Comparison of ENCODE assay signal across 13 mouse cellular contexts in genomic region chr12:12723724-12724487, GRCm38 (mm10).
DNase-seq lines count a peak whose midpoint lies in the region; ATAC-seq and TF ChIP-seq lines count a peak whose summit lies in the region.
"Had no signal": no experiment of that assay in that cellular context is flagged by ENCODE, and none has a peak within 500 bp of the region (broad histone marks: within the 10 kb centered on the region; RNA-seq: fewer than 3 reads in every experiment).

No protein-coding gene starts in this region.

- H3K9ac ChIP-seq in limb, embryonic 11.5 days (ENCODE audit: low read length): 0 out of 2 replicates have a peak overlapping the region, but pooled peaks have one; percentile 14
- H3K9ac ChIP-seq in forebrain, embryonic 13.5 days: peak overlapping the region; percentile 38; the same call in 1 of the 2 replicates
- no peak overlapping the region for H3K9ac ChIP-seq in hindbrain, postnatal 0 days (replicated peaks; ENCODE audit: low read length)
- H3K9ac ChIP-seq in neural tube, embryonic 13.5 days: no peak overlapping the region
- no peak overlapping the region for H3K9ac ChIP-seq in lung, postnatal 0 days (replicated peaks; ENCODE audit: low read depth)
- H3K9ac ChIP-seq: heart, embryonic 12.5 days; liver, embryonic 12.5 days had no signal

- no peaks in the 10 kb centered on the region for H3K9me3 ChIP-seq in limb, embryonic 11.5 days (ENCODE audit: control insufficient read depth, low read length)
- H3K9me3 ChIP-seq in limb, embryonic 10.5 days (replicated peaks): no peaks in the 10 kb centered on the region
- no peaks in the 10 kb centered on the region for H3K9me3 ChIP-seq in forebrain, embryonic 13.5 days (replicated peaks)
- H3K9me3 ChIP-seq in hindbrain, postnatal 0 days (ENCODE audit: low read length): no peaks in the 10 kb centered on the region
- no peaks in the 10 kb centered on the region for H3K9me3 ChIP-seq in neural tube, embryonic 13.5 days
- H3K9me3 ChIP-seq in lung, postnatal 0 days (ENCODE audit: low read length): no peaks in the 10 kb centered on the region
- H3K9me3 ChIP-seq: liver, embryonic 12.5 days had no signal

- no peaks in the 10 kb centered on the region for H3K36me3 ChIP-seq in limb, embryonic 11.5 days (ENCODE audit: control insufficient read depth, insufficient read depth, low read length)
- H3K36me3 ChIP-seq in limb, embryonic 10.5 days: no peaks in the 10 kb centered on the region
- no peaks in the 10 kb centered on the region for H3K36me3 ChIP-seq in forebrain, embryonic 13.5 days (ENCODE audit: poor library complexity, severe bottlenecking)
- H3K36me3 ChIP-seq in hindbrain, postnatal 0 days (ENCODE audit: insufficient read depth, low read length): no peaks in the 10 kb centered on the region
- H3K36me3 ChIP-seq in neural tube, embryonic 13.5 days: no peaks in the 10 kb centered on the region
- no peaks in the 10 kb centered on the region for H3K36me3 ChIP-seq in lung, postnatal 0 days (ENCODE audit: insufficient read depth, low read length)
- H3K36me3 ChIP-seq: heart, embryonic 12.5 days; liver, embryonic 12.5 days had no signal

- H3K4me1 ChIP-seq in limb, embryonic 11.5 days (ENCODE audit: control insufficient read depth, insufficient read depth, low read length): peaks cover 3% of the 10 kb centered on the region; the same call in 1 of the 2 replicates
- peaks cover 24% of the 10 kb centered on the region for H3K4me1 ChIP-seq in limb, embryonic 10.5 days
- peaks cover 51% of the 10 kb centered on the region for H3K4me1 ChIP-seq in forebrain, embryonic 13.5 days
- H3K4me1 ChIP-seq in hindbrain, postnatal 0 days (ENCODE audit: insufficient read depth, low read length): no peaks in the 10 kb centered on the region; the same call in 1 of the 2 replicates
- peaks cover 34% of the 10 kb centered on the region for H3K4me1 ChIP-seq in neural tube, embryonic 13.5 days (replicated peaks)
- no peaks in the 10 kb centered on the region for H3K4me1 ChIP-seq in lung, postnatal 0 days (ENCODE audit: insufficient read depth, low read depth, low read length)
- H3K4me1 ChIP-seq: liver, embryonic 12.5 days had no signal

- ATAC-seq in limb, embryonic 11.5 days (ENCODE audit: insufficient number of reproducible peaks, low FRiP score, low TSS enrichment, low read depth): no peak; the same call in 1 of the 2 replicates
- ATAC-seq in forebrain, embryonic 13.5 days: peak; percentile 56
- ATAC-seq in hindbrain, postnatal 0 days: peak; percentile 38
- peak; percentile 43; the same call in 1 of the 2 replicates for ATAC-seq in neural tube, embryonic 13.5 days (ENCODE audit: low read depth)
- ATAC-seq in lung, postnatal 0 days: no peak
- ATAC-seq: liver, embryonic 12.5 days had no signal

- no peak for DNase-seq in limb, embryonic 11.5 days (ENCODE audit: low spot score)
- DNase-seq in limb, embryonic 10.5 days (ENCODE audit: low spot score): no peak
- DNase-seq in hindbrain, postnatal 0 days (ENCODE audit: low spot score): no peak
- DNase-seq in lung, postnatal 0 days (ENCODE audit: low spot score): no peak
- no peak for DNase-seq in natural killer cell, adult 2 months (ENCODE audit: low spot score in 2 of 2)
- no peak for DNase-seq in right cerebral cortex, postnatal 25 days
- DNase-seq: B cell, adult 2 months; kidney, postnatal 4 days; lung, postnatal 4 days had no signal

- no peak for TF ChIP-seq EP300 in lung, postnatal 0 days (IDR thresholded peaks at IDR 0.05)

- no peak overlapping the region for H3K4me3 ChIP-seq in limb, embryonic 11.5 days (ENCODE audit: low read depth, low read length)
- no peak overlapping the region for H3K4me3 ChIP-seq in limb, embryonic 10.5 days
- H3K4me3 ChIP-seq in forebrain, embryonic 13.5 days: no peak overlapping the region
- no peak overlapping the region for H3K4me3 ChIP-seq in hindbrain, postnatal 0 days (ENCODE audit: low read length)
- H3K4me3 ChIP-seq in neural tube, embryonic 13.5 days: no peak overlapping the region
- H3K4me3 ChIP-seq in lung, postnatal 0 days (ENCODE audit: low read depth, low read length): no peak overlapping the region
- H3K4me3 ChIP-seq: heart, embryonic 12.5 days; liver, embryonic 12.5 days had no signal

- WGBS in limb, embryonic 11.5 days: 81% methylated on average over 12 of the region's 12 CpGs
- WGBS in limb, embryonic 10.5 days: 78% methylated on average over 12 of the region's 12 CpGs
- WGBS in forebrain, embryonic 13.5 days: 15% methylated on average over 12 of the region's 12 CpGs
- WGBS in hindbrain, postnatal 0 days: 32% methylated on average over 12 of the region's 12 CpGs
- 22% methylated on average over 12 of the region's 12 CpGs for WGBS in neural tube, embryonic 13.5 days
- 62% methylated on average over 12 of the region's 12 CpGs for WGBS in lung, postnatal 0 days

- H3K4me2 ChIP-seq in limb, embryonic 11.5 days (ENCODE audit: low read depth, severe bottlenecking): no peak overlapping the region
- peak overlapping the region; percentile 46 for H3K4me2 ChIP-seq in forebrain, embryonic 13.5 days
- H3K4me2 ChIP-seq in hindbrain, postnatal 0 days (ENCODE audit: low read depth, low read length): peak overlapping the region; percentile 41
- peak overlapping the region; percentile 40 for H3K4me2 ChIP-seq in neural tube, embryonic 13.5 days
- no peak overlapping the region for H3K4me2 ChIP-seq in lung, postnatal 0 days (replicated peaks; ENCODE audit: low read depth, low read length)
- H3K4me2 ChIP-seq: liver, embryonic 12.5 days had no signal

- no peaks in the 10 kb centered on the region for H3K27me3 ChIP-seq in limb, embryonic 11.5 days (ENCODE audit: control insufficient read depth, insufficient read depth, low read length)
- peaks cover 11% of the 10 kb centered on the region; the same call in 1 of the 2 replicates for H3K27me3 ChIP-seq in limb, embryonic 10.5 days (ENCODE audit: low read depth, poor library complexity, severe bottlenecking)
- H3K27me3 ChIP-seq in forebrain, embryonic 13.5 days: 0 out of 2 replicates have a peak, but pooled peaks cover 3% of the 10 kb centered on the region
- H3K27me3 ChIP-seq in hindbrain, postnatal 0 days (ENCODE audit: insufficient read depth, low read length): no peaks in the 10 kb centered on the region
- H3K27me3 ChIP-seq in neural tube, embryonic 13.5 days: peaks cover 6% of the 10 kb centered on the region; the same call in 1 of the 2 replicates
- 0 out of 2 replicates have a peak, but pooled peaks cover 5% of the 10 kb centered on the region for H3K27me3 ChIP-seq in lung, postnatal 0 days (replicated peaks; ENCODE audit: insufficient read depth, low read length)
- H3K27me3 ChIP-seq: heart, embryonic 12.5 days had no signal

- H3K27ac ChIP-seq in limb, embryonic 11.5 days (replicated peaks; ENCODE audit: low read depth, low read length): no peak overlapping the region
- H3K27ac ChIP-seq in limb, embryonic 10.5 days: no peak overlapping the region
- peak overlapping the region; percentile 73 for H3K27ac ChIP-seq in forebrain, embryonic 13.5 days
- no peak overlapping the region for H3K27ac ChIP-seq in hindbrain, postnatal 0 days
- H3K27ac ChIP-seq in neural tube, embryonic 13.5 days (replicated peaks): no peak overlapping the region
- no peak overlapping the region for H3K27ac ChIP-seq in lung, postnatal 0 days (ENCODE audit: low read length)
- H3K27ac ChIP-seq: liver, embryonic 12.5 days had no signal

- 0 out of 2 replicates have a peak, but pooled peaks have one; percentile 10 for TF ChIP-seq CTCF in hindbrain, postnatal 0 days (IDR thresholded peaks at IDR 0.05; ENCODE audit: low read depth)
- TF ChIP-seq CTCF in lung, postnatal 0 days (IDR thresholded peaks at IDR 0.05): no peak

Comparison
In these comparisons a context has a peak if more than half of its experiments do, and no peak if none do; other contexts are left out.
1. ATAC-seq: peak in forebrain, embryonic 13.5 days (single experiment), hindbrain, postnatal 0 days (single experiment) and neural tube, embryonic 13.5 days (single experiment); none in limb, embryonic 11.5 days (single experiment) and lung, postnatal 0 days (single experiment).
2. H3K4me2 ChIP-seq: peak in forebrain, embryonic 13.5 days (single experiment), hindbrain, postnatal 0 days (single experiment) and neural tube, embryonic 13.5 days (single experiment); none in limb, embryonic 11.5 days (single experiment) and lung, postnatal 0 days (single experiment).
3. H3K9ac ChIP-seq: peak in limb, embryonic 11.5 days (single experiment) and forebrain, embryonic 13.5 days (single experiment); none in hindbrain, postnatal 0 days (single experiment), neural tube, embryonic 13.5 days (single experiment) and lung, postnatal 0 days (single experiment).